Mouse (Mus musculus) myocyte (in vitro differentiated cells): ENCODE data around the gene Olfr983. TPM values are rescaled to one million over a fixed set of nuclear protein-coding genes. Genes with fewer than 3 reads are reported as not detected.

ENCODE experiments used
- H3K27me3 ChIP-seq: one replicate; pipeline ENCODE4 v1.6.1; 2011; ENCODE audit not compliant: control insufficient read depth, insufficient read depth, insufficient read length
- H3K36me3 ChIP-seq: one replicate; pipeline ENCODE4 v1.6.1; 2011; ENCODE audit not compliant: control insufficient read depth, insufficient read depth
- H3K4me2 ChIP-seq: one replicate; pipeline ENCODE4 v1.6.1; 2011; ENCODE audit warnings: low read depth, control low read depth
- H3K4me3 ChIP-seq: one replicate; pipeline ENCODE4 v1.5.1; 2011; ENCODE audit warnings: mild to moderate bottlenecking, control low read depth, moderate library complexity
- H3K79me2 ChIP-seq: one replicate; pipeline ENCODE4 v1.6.1; 2011; ENCODE audit not compliant: control insufficient read depth, insufficient read depth
- H3ac ChIP-seq: one replicate; pipeline ENCODE4 v1.6.1; 2011; ENCODE audit not compliant: control insufficient read depth, insufficient read length
- CEBPB ChIP-seq: IDR thresholded peaks from 2 replicates; pipeline ENCODE4 v1.6.1; 2011; ENCODE audit warnings: mild to moderate bottlenecking, moderate library complexity; ENCODE audit not compliant: poor library complexity, insufficient read depth, severe bottlenecking
- E2F4 ChIP-seq: IDR thresholded peaks from one replicate; pipeline ENCODE4 v1.6.1; 2011; ENCODE audit warnings: mild to moderate bottlenecking, control low read depth, moderate library complexity; ENCODE audit not compliant: insufficient read depth
- MAX ChIP-seq: IDR thresholded peaks from one replicate; pipeline ENCODE4 v1.6.1; 2011; ENCODE audit warnings: low read depth, mild to moderate bottlenecking, control low read depth
- MYOD1 ChIP-seq, 3 experiments: IDR thresholded peaks; one replicate each; pipeline ENCODE4 v1.6.1; 2011; ENCODE audit warnings: control low read depth in 2 of 3, low read depth in 2 of 3, mild to moderate bottlenecking in 2 of 3, moderate library complexity in 1 of 3; ENCODE audit not compliant: insufficient read length in 2 of 3, control insufficient read depth in 1 of 3
- MYOG ChIP-seq, 3 experiments: IDR thresholded peaks; one replicate each; pipeline ENCODE4 v1.6.1; 2011; ENCODE audit warnings: control low read depth in 2 of 3, low read depth in 2 of 3, mild to moderate bottlenecking in 2 of 3; ENCODE audit not compliant: insufficient read length in 2 of 3, control insufficient read depth in 1 of 3, insufficient read depth in 1 of 3
- POLR2A ChIP-seq: IDR thresholded peaks from one replicate; pipeline ENCODE4 v1.6.1; 2011; ENCODE audit warnings: low read depth, mild to moderate bottlenecking, control low read depth, moderate library complexity; ENCODE audit not compliant: insufficient read length
- POLR2AphosphoS2 ChIP-seq: IDR thresholded peaks from one replicate; pipeline ENCODE4 v1.6.1; 2011; ENCODE audit warnings: low read depth, control low read depth; ENCODE audit not compliant: insufficient read length
- REST ChIP-seq: IDR thresholded peaks from one replicate; pipeline ENCODE4 v1.6.1; 2011; ENCODE audit warnings: mild to moderate bottlenecking, control low read depth, moderate library complexity; ENCODE audit not compliant: insufficient read depth, insufficient read length
- SRF ChIP-seq: IDR thresholded peaks from one replicate; pipeline ENCODE4 v1.6.1; 2011; ENCODE audit warnings: low read depth; ENCODE audit not compliant: control insufficient read depth, insufficient read length
- TCF12 ChIP-seq: IDR thresholded peaks from one replicate; pipeline ENCODE4 v1.6.1; 2011; ENCODE audit warnings: mild to moderate bottlenecking, control low read depth; ENCODE audit not compliant: poor library complexity, insufficient read depth, severe bottlenecking
- TCF3 ChIP-seq: IDR thresholded peaks from one replicate; pipeline ENCODE4 v1.6.1; 2011; ENCODE audit warnings: low read depth, control low read depth; ENCODE audit not compliant: insufficient read length
- USF1 ChIP-seq: IDR thresholded peaks from one replicate; pipeline ENCODE4 v1.6.1; 2011; ENCODE audit warnings: low read depth, mild to moderate bottlenecking, control low read depth, moderate library complexity
- polyA plus RNA-seq: library from polyadenylated mRNA; unstranded; fragments of >200 nt; fragmentation: generic; extraction: Trizol; gene quantifications from one replicate; pipeline ENCODE4 v1.2.1, GENCODE M21; 2012; ENCODE audit warnings: missing spikeins

Gene Olfr983
- polyA plus RNA-seq, 1 experiment = not detected

GRCm38 (mm10) chr9:40130084-40130483, 36.7 kb upstream of the Olfr983 start, which contains the start of gene Olfr985:
Gene Olfr985, minus strand, starts transcription at chr9:40130184.
- no peak within 1 kb of the TSS for H3K4me2 ChIP-seq
- TF ChIP-seq MYOD1 (IDR thresholded peaks at IDR 0.05; ENCODE audit: control insufficient read depth in 1 of 3, insufficient read length in 2 of 3, low read depth in 2 of 3) (no peak), MAX (no peak), MYOG (IDR thresholded peaks at IDR 0.05; ENCODE audit: control insufficient read depth in 1 of 3, insufficient read depth in 1 of 3, insufficient read length in 2 of 3, low read depth in 2 of 3) (no peak), POLR2AphosphoS2 (no peak), USF1 (no peak), SRF (no peak)
- H3ac ChIP-seq = no peak within 1 kb of the TSS
- no peaks in the 10 kb centered on the region for H3K27me3 ChIP-seq
- no peaks in the 10 kb centered on the region for H3K36me3 ChIP-seq
- H3K79me2 ChIP-seq = no peaks in the 10 kb centered on the region
- H3K4me3 ChIP-seq = no peak within 1 kb of the TSS

- H3K27me3 ChIP-seq = no peaks in the 10 kb centered on the region
- peak overlapping the region; percentile 60 for H3K4me2 ChIP-seq
- no peak for TF ChIP-seq MYOD1 (IDR thresholded peaks at IDR 0.05; ENCODE audit: control insufficient read depth in 1 of 3, insufficient read length in 2 of 3, low read depth in 2 of 3)
- no peak for TF ChIP-seq USF1
- H3K4me3 ChIP-seq = no peak overlapping the region
- H3ac ChIP-seq = no peak overlapping the region
- no peaks in the 10 kb centered on the region for H3K79me2 ChIP-seq
- no peaks in the 10 kb centered on the region for H3K36me3 ChIP-seq
Measured at GRCm38 (mm10) chr9:40117287-40117659, 23.9 kb upstream of the Olfr983 start.

GRCm38 (mm10) chr9:40116645-40117286, 23.4 kb upstream of the Olfr983 start:
- peak overlapping the region; percentile 60 for H3K4me2 ChIP-seq
- H3ac ChIP-seq = no peak overlapping the region
- H3K79me2 ChIP-seq = no peaks in the 10 kb centered on the region
- no peaks in the 10 kb centered on the region for H3K36me3 ChIP-seq
- no peaks in the 10 kb centered on the region for H3K27me3 ChIP-seq
- H3K4me3 ChIP-seq = no peak overlapping the region
- peak; percentile 66; the same call in 1 of the 2 replicates for TF ChIP-seq CEBPB
- peak; percentile 61 to 99 (median 98) for TF ChIP-seq MYOD1 (IDR thresholded peaks at IDR 0.05; ENCODE audit: control insufficient read depth in 1 of 3, insufficient read length in 2 of 3, low read depth in 2 of 3)
- peak; percentile 93 to 100 (median 99) for TF ChIP-seq MYOG (IDR thresholded peaks at IDR 0.05; ENCODE audit: control insufficient read depth in 1 of 3, insufficient read depth in 1 of 3, insufficient read length in 2 of 3, low read depth in 2 of 3)
- TF ChIP-seq USF1 = no peak
- TF ChIP-seq TCF3 = peak; percentile 94
- no peak for TF ChIP-seq MAX
- TF ChIP-seq TCF12 = peak; percentile 96

DNA sequence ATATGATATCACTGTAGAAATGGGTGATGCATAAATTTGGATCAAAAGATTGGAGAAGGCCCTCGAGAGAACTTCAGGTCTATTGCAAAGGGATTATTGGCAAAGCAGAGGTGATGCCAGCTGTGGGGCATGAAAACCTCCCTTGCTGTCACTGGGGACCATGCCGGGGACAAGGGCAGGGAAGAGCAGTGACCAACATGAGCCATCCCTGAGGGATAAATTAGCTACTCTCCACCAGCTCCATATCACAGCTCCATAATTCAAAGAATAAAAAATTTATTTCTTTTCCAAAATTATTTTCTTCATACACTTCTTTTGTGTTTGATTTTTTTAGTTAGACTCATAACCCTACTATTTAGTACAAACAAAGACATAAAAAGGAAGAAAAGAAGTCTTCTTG, 20.7 kb upstream of the Olfr983 start, which contains the start of gene Olfr984:
Gene Olfr984, minus strand, starts transcription at position 101 of the 400 bp plus-strand sequence.
- Histone ChIP-seq H3K4me3 (no peak within 1 kb of the TSS), H3K4me2 (no peak within 1 kb of the TSS), H3K36me3 (no peaks in the 10 kb centered on the region), H3K27me3 (no peaks in the 10 kb centered on the region), H3ac (no peak within 1 kb of the TSS), H3K79me2 (no peaks in the 10 kb centered on the region)
- no peak for TF ChIP-seq E2F4
- no peak for TF ChIP-seq SRF
- no peak for TF ChIP-seq REST
- TF ChIP-seq POLR2A = no peak
- TF ChIP-seq MAX = no peak
- TF ChIP-seq MYOG (IDR thresholded peaks at IDR 0.05; ENCODE audit: control insufficient read depth in 1 of 3, insufficient read depth in 1 of 3, insufficient read length in 2 of 3, low read depth in 2 of 3) = no peak
- TF ChIP-seq TCF3 = no peak
- TF ChIP-seq MYOD1 (IDR thresholded peaks at IDR 0.05; ENCODE audit: control insufficient read depth in 1 of 3, insufficient read length in 2 of 3, low read depth in 2 of 3) = no peak
- TF ChIP-seq USF1 = no peak
- no peak for TF ChIP-seq CEBPB
- no peak for TF ChIP-seq POLR2AphosphoS2
- no peak for TF ChIP-seq TCF12

DNA sequence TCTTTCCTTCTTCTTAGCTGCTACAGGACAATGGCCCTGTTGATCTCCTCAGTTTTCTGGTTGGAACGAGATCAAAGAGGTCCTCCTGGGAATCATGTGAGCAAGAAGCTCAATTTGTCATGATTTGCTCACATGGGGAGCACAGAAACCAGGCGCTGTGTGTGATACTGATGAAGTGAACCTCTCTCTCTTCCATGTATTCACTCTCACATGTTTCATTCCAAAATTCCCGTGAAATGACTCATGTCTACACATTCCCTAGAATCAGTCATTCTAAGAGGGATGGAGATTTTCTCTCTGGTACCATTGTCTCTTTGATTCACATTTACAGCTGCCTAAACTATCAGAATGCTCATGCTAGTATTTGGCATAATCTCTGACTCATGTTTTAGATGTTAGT, 1.4 kb upstream of the Olfr983 start:
- Histone ChIP-seq H3K36me3 (no peaks in the 10 kb centered on the region), H3K79me2 (no peaks in the 10 kb centered on the region), H3K4me2 (peak overlapping the region; percentile 19), H3K4me3 (no peak overlapping the region), H3K27me3 (no peaks in the 10 kb centered on the region), H3ac (no peak overlapping the region)
- TF ChIP-seq REST = no peak
- TF ChIP-seq POLR2A = no peak
- no peak for TF ChIP-seq CEBPB
- no peak for TF ChIP-seq MAX
- TF ChIP-seq POLR2AphosphoS2 = no peak
- TF ChIP-seq TCF12 = no peak
- no peak for TF ChIP-seq USF1
- TF ChIP-seq MYOD1 (IDR thresholded peaks at IDR 0.05; ENCODE audit: control insufficient read depth in 1 of 3, insufficient read length in 2 of 3, low read depth in 2 of 3) = no peak
- no peak for TF ChIP-seq TCF3
- no peak for TF ChIP-seq MYOG (IDR thresholded peaks at IDR 0.05; ENCODE audit: control insufficient read depth in 1 of 3, insufficient read depth in 1 of 3, insufficient read length in 2 of 3, low read depth in 2 of 3)
- TF ChIP-seq SRF = no peak
- TF ChIP-seq E2F4 = no peak
